ENCODE assay signal across 17 mouse cellular contexts in the genomic region with DNA sequence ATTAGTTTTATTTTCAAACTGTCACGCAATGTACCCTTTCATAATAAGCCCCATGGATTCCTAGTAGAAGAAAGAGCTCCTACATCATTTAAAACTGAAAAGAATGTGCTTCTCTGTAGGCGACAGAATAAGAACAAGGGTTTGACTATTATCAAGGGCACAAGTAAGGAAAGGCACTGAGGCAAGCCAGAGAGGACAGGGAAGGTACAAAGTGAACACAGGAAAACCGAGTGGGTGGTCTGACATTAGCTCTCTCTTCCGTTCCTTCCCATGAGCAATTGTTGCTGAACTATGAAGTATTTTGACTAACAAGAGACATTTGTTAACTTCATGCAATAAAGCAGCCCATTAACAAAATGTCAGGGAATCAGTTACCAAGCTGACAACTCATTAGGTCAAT.
DNase-seq lines count a peak whose midpoint lies in the region; ATAC-seq and TF ChIP-seq lines count a peak whose summit lies in the region.
"Had no signal": no experiment of that assay in that cellular context is flagged by ENCODE, and none has a peak within 500 bp of the region (broad histone marks: within the 10 kb centered on the region; RNA-seq: fewer than 3 reads in every experiment).

No protein-coding gene starts in this region.

- H3K27me3 ChIP-seq in forebrain, embryonic 16.5 days (replicated peaks; ENCODE audit: control insufficient read depth, insufficient read depth, low read length), result no peaks in the 10 kb centered on the region
- H3K27me3 ChIP-seq: heart, embryonic 15.5 days; hindbrain, embryonic 12.5 days; kidney, embryonic 15.5 days; liver, embryonic 15.5 days; midbrain, embryonic 12.5 days; neural tube, embryonic 13.5 days had no signal

- no peaks in the 10 kb centered on the region for H3K4me1 ChIP-seq in forebrain, embryonic 16.5 days (replicated peaks; ENCODE audit: control insufficient read depth, insufficient read depth, low read length)
- H3K4me1 ChIP-seq: heart, embryonic 15.5 days; hindbrain, embryonic 12.5 days; kidney, embryonic 15.5 days; liver, embryonic 15.5 days; neural tube, embryonic 13.5 days had no signal

- WGBS in forebrain, embryonic 16.5 days, result 5% methylated on average over 4 of the region's 4 CpGs

- intact Hi-C loops in gastrocnemius, postnatal 36 days (cut with DNase I), result no loop called here

- no peak overlapping the region for H3K4me2 ChIP-seq in forebrain, embryonic 16.5 days (ENCODE audit: low read length)
- H3K4me2 ChIP-seq: heart, embryonic 15.5 days; hindbrain, embryonic 12.5 days; kidney, embryonic 15.5 days; liver, embryonic 15.5 days; midbrain, embryonic 12.5 days; neural tube, embryonic 13.5 days had no signal

- no peak for TF ChIP-seq CTCF in brain, embryonic 14.5 days (IDR thresholded peaks at IDR 0.05; ENCODE audit: borderline replicate concordance, extremely low read depth, insufficient read depth, insufficient read length)

- DNase-seq in layer of hippocampus, adult 11-12 months (ENCODE audit: low spot score), result peak; percentile 15
- no peak for DNase-seq in layer of hippocampus, postnatal 25 days (ENCODE audit: extremely low spot score in 1 of 2, low spot score in 1 of 2)
- peak; percentile 70 for DNase-seq in Muller cell, postnatal 12 days (ENCODE audit: inconsistent ontology term)
- DNase-seq in brain, embryonic 14.5 days (ENCODE audit: low read depth), result peak; percentile 79
- no peak for DNase-seq in heart, adult 18-20 months
- no peak for DNase-seq in gastrocnemius, postnatal 36 days
- DNase-seq in cerebellum, postnatal 25 days, result no peak
- DNase-seq: adrenal gland, postnatal 14 days; cerebellum, postnatal 10 days; lung, postnatal 10 days had no signal

- H3K4me3 ChIP-seq in forebrain, embryonic 16.5 days (replicated peaks; ENCODE audit: low read length), result no peak overlapping the region
- H3K4me3 ChIP-seq: heart, embryonic 15.5 days; hindbrain, embryonic 12.5 days; kidney, embryonic 15.5 days; liver, embryonic 15.5 days; midbrain, embryonic 12.5 days; neural tube, embryonic 13.5 days had no signal

- peak; percentile 83 for ATAC-seq in forebrain, embryonic 16.5 days

- TF ChIP-seq POLR2A in brain, embryonic 14.5 days (IDR thresholded peaks at IDR 0.05; ENCODE audit: borderline replicate concordance, extremely low read depth, insufficient read depth, insufficient read length, poor library complexity, severe bottlenecking), result no peak

- no peaks in the 10 kb centered on the region for H3K36me3 ChIP-seq in forebrain, embryonic 16.5 days (ENCODE audit: control insufficient read depth, insufficient read depth)
- H3K36me3 ChIP-seq: heart, embryonic 15.5 days; hindbrain, embryonic 12.5 days; kidney, embryonic 15.5 days; liver, embryonic 15.5 days; midbrain, embryonic 12.5 days; neural tube, embryonic 13.5 days had no signal

- H3K9ac ChIP-seq in forebrain, embryonic 16.5 days (replicated peaks; ENCODE audit: low read depth, low read length), result no peak overlapping the region
- H3K9ac ChIP-seq: heart, embryonic 15.5 days; hindbrain, embryonic 12.5 days; kidney, embryonic 15.5 days; liver, embryonic 15.5 days; midbrain, embryonic 12.5 days; neural tube, embryonic 13.5 days had no signal

- H3K9me3 ChIP-seq in forebrain, embryonic 16.5 days (ENCODE audit: control insufficient read depth, low read length), result no peaks in the 10 kb centered on the region
- H3K9me3 ChIP-seq: heart, embryonic 15.5 days; hindbrain, embryonic 12.5 days; kidney, embryonic 15.5 days; liver, embryonic 15.5 days; midbrain, embryonic 12.5 days; neural tube, embryonic 13.5 days had no signal

- H3K27ac ChIP-seq in forebrain, embryonic 16.5 days (ENCODE audit: low read length), result no peak overlapping the region
- H3K27ac ChIP-seq: heart, embryonic 15.5 days; hindbrain, embryonic 12.5 days; kidney, embryonic 15.5 days; liver, embryonic 15.5 days; midbrain, embryonic 12.5 days; neural tube, embryonic 13.5 days had no signal

Comparison
In these comparisons a context has a peak if more than half of its experiments do, and no peak if none do; other contexts are left out.
1. DNase-seq: peak in layer of hippocampus, adult 11-12 months (single experiment), Muller cell, postnatal 12 days (single experiment) and brain, embryonic 14.5 days (single experiment); none in layer of hippocampus, postnatal 25 days (0 of 2), heart, adult 18-20 months (0 of 2), gastrocnemius, postnatal 36 days (0 of 2) and cerebellum, postnatal 25 days (0 of 2).